Mouse (Mus musculus): Measurements from ENCODE around the gene Rbfox1. TPM values are rescaled to one million over a fixed set of nuclear protein-coding genes. Genes with fewer than 3 reads are reported as not detected.
A peak's percentile ranks its signal among the peaks of the same experiment; 100 is the strongest.

The Rbfox1 gene
- polyA plus RNA-seq, 1 experiment from 2014 or later, result 13.9 TPM

DNA sequence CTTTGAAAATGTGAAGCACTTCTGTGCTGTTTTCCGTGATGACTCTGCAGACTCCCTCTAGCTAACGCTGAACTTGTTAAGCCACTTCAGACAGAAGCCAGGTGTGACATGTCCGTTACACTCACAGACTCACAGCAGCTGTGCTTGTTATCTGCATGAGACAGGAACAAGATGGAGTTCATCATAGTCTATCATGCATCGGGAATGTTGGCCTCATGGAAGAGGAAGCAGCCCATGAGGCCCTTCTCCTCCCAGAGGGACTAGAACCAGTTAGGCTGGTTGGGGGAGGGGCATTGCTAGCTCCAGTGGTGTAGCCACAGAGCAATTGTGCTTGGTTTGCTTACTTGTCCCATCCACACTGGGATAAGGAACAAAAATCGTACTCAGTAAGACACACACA lies 1107.1 kb downstream of the Rbfox1 start:
- 69% methylated on average over 5 of the region's 5 CpGs for WGBS
- Histone ChIP-seq H3K9ac (ENCODE audit: low read depth, low read length) (no peak overlapping the region), H3K9me3 (ENCODE audit: control insufficient read depth, low read length) (no peaks in the 10 kb centered on the region), H3K36me3 (ENCODE audit: control insufficient read depth, insufficient read depth, low read length) (no peaks in the 10 kb centered on the region), H3K4me2 (ENCODE audit: low read depth, low read length) (no peak overlapping the region), H3K4me3 (ENCODE audit: low read depth, low read length) (no peak overlapping the region), H3K27ac (replicated peaks; ENCODE audit: low read depth, low read length) (no peak overlapping the region), H3K27me3 (replicated peaks; ENCODE audit: control insufficient read depth, insufficient read depth, low read length) (no peaks in the 10 kb centered on the region), H3K4me1 (ENCODE audit: control insufficient read depth, insufficient read depth, low read length) (no peaks in the 10 kb centered on the region)
- ATAC-seq (ENCODE audit: low read depth) (no peak), DNase-seq (ENCODE audit: low spot score) (peak; percentile 24)

DNA sequence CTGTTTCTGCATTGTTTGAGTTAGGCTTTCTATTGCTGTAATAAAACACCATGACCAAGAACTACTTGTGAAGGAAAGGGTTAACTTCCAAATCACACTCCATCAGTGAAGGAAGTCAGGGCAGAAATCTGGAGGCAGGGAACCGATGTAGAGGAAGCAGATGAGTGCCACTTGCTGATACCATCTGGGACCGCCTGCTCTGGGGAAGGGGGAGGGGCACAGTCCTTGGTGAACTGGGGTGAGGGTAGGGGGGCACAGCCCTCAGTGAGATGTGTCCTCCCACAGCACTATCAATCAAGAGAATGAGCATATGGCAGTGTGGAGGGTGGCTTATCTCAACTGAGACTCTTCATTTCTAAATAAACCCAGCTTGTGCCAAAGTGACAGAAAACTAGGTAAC lies 1108.0 kb downstream of the Rbfox1 start:
- WGBS, result 19% methylated on average over 2 of the region's 2 CpGs
- Histone ChIP-seq H3K36me3 (ENCODE audit: control insufficient read depth, insufficient read depth, low read length) (no peaks in the 10 kb centered on the region), H3K27me3 (replicated peaks; ENCODE audit: control insufficient read depth, insufficient read depth, low read length) (no peaks in the 10 kb centered on the region), H3K27ac (replicated peaks; ENCODE audit: low read depth, low read length) (no peak overlapping the region), H3K9ac (ENCODE audit: low read depth, low read length) (no peak overlapping the region), H3K4me2 (ENCODE audit: low read depth, low read length) (no peak overlapping the region), H3K4me3 (ENCODE audit: low read depth, low read length) (no peak overlapping the region), H3K4me1 (ENCODE audit: control insufficient read depth, insufficient read depth, low read length) (no peaks in the 10 kb centered on the region), H3K9me3 (ENCODE audit: control insufficient read depth, low read length) (no peaks in the 10 kb centered on the region)
- no peak for ATAC-seq (ENCODE audit: low read depth)
- DNase-seq (ENCODE audit: low spot score), result no peak

DNA sequence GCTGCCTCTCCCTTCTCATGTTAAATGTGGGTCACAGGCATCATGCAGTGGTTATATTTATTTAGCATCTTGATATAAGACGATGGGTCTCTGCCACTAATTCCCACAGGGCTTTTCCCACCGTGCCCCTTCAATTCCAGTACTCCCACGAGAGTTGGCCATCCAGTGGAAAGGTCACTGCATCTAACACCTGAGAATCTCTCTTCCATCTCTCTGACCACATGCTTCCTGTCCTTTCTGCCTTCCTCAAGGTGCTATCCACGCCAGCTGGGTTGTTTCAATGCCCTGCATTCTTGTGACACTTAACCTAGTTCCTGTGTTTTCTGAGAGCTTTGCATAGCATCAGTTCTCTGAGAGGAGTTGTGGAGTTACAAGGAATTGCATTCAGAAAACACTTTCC lies 1112.0 kb downstream of the Rbfox1 start:
- WGBS, result 50% methylated on average over 4 of the region's 4 CpGs
- no peaks in the 10 kb centered on the region for H3K9me3 ChIP-seq (ENCODE audit: control insufficient read depth, low read length)
- H3K27ac ChIP-seq (replicated peaks; ENCODE audit: low read depth, low read length), result no peak overlapping the region
- H3K4me2 ChIP-seq (ENCODE audit: low read depth, low read length), result no peak overlapping the region
- H3K36me3 ChIP-seq (ENCODE audit: control insufficient read depth, insufficient read depth, low read length), result no peaks in the 10 kb centered on the region
- H3K27me3 ChIP-seq (replicated peaks; ENCODE audit: control insufficient read depth, insufficient read depth, low read length), result no peaks in the 10 kb centered on the region
- H3K4me3 ChIP-seq (ENCODE audit: low read depth, low read length), result no peak overlapping the region
- H3K4me1 ChIP-seq (ENCODE audit: control insufficient read depth, insufficient read depth, low read length), result no peaks in the 10 kb centered on the region
- DNase-seq (ENCODE audit: low spot score), result no peak
- H3K9ac ChIP-seq (ENCODE audit: low read depth, low read length), result no peak overlapping the region
- no peak for ATAC-seq (ENCODE audit: low read depth)

DNA sequence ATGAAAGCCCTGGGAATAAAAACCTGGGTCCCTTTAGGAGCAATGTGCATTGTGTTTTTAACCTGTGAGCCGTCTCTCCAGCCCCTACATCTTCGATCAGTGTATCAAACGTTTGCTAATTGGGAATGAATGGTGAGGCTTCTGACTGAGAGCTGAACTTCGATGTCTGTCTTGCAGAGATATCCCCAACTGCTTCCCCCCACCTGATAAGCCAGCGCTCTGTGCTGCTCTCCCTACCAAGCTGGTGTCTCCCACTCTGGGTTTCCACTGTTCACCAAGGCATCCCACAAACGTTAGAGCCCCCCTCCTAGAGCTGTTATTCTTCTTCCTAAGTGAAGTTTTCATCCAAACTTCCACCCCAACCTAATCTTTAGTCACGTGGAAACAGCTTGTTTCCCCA lies 1112.7 kb downstream of the Rbfox1 start:
- Histone ChIP-seq H3K4me2 (ENCODE audit: low read depth, low read length) (no peak overlapping the region), H3K9me3 (ENCODE audit: control insufficient read depth, low read length) (no peaks in the 10 kb centered on the region), H3K9ac (ENCODE audit: low read depth, low read length) (no peak overlapping the region), H3K4me3 (ENCODE audit: low read depth, low read length) (no peak overlapping the region), H3K27me3 (replicated peaks; ENCODE audit: control insufficient read depth, insufficient read depth, low read length) (no peaks in the 10 kb centered on the region), H3K4me1 (ENCODE audit: control insufficient read depth, insufficient read depth, low read length) (no peaks in the 10 kb centered on the region), H3K36me3 (ENCODE audit: control insufficient read depth, insufficient read depth, low read length) (no peaks in the 10 kb centered on the region), H3K27ac (replicated peaks; ENCODE audit: low read depth, low read length) (no peak overlapping the region)
- no peak for ATAC-seq (ENCODE audit: low read depth)
- 63% methylated on average over 7 of the region's 7 CpGs for WGBS
- no peak for DNase-seq (ENCODE audit: low spot score)

DNA sequence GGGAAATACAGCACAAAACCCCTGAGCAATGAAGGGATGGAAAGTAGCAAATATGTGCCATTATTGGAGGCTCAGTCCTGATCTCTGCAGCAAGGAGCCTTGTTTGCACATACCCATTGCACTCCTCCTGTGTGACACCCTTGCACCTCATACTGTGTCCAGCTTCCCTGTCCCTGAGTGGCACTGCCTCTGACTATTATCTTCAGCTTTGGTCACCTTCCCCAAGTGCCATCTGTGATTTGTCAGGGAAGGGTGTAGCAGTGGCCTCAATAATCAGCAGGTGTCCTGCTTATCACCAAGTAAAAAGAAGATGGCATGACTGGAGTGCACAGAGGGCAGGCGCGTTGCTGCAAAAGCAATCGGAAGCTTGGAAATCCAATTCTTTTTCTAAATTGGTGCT lies 1119.4 kb downstream of the Rbfox1 start:
- H3K36me3 ChIP-seq (ENCODE audit: control insufficient read depth, insufficient read depth, low read length), result no peaks in the 10 kb centered on the region
- DNase-seq (ENCODE audit: low spot score), result no peak
- no peak overlapping the region for H3K27ac ChIP-seq (replicated peaks; ENCODE audit: low read depth, low read length)
- ATAC-seq (ENCODE audit: low read depth), result no peak
- no peaks in the 10 kb centered on the region for H3K4me1 ChIP-seq (ENCODE audit: control insufficient read depth, insufficient read depth, low read length)
- H3K27me3 ChIP-seq (replicated peaks; ENCODE audit: control insufficient read depth, insufficient read depth, low read length), result no peaks in the 10 kb centered on the region
- H3K9me3 ChIP-seq (ENCODE audit: control insufficient read depth, low read length), result no peaks in the 10 kb centered on the region
- 98% methylated on average over 3 of the region's 3 CpGs for WGBS
- no peak overlapping the region for H3K4me2 ChIP-seq (ENCODE audit: low read depth, low read length)
- no peak overlapping the region for H3K4me3 ChIP-seq (ENCODE audit: low read depth, low read length)
- no peak overlapping the region for H3K9ac ChIP-seq (ENCODE audit: low read depth, low read length)

DNA sequence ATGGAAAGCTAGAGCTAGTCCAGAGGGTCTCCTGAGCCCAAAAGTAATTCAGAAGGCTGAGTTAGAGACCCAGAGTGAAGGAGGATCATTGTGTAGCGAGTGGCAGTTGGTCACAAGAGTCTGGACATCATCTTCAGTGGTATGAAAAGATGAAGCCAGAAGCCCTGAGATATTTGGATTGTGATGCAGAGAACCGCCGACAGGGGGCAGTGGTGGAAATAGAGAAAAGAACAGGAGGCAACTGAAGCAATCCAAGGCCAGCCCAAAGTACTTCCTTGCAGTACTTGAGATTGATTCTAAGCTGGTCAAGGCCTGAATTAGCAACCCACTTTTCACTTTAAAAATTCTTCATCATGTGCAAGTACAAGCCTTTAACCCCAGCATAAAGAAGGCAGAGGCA lies 1120.3 kb downstream of the Rbfox1 start:
- H3K27me3 ChIP-seq (replicated peaks; ENCODE audit: control insufficient read depth, insufficient read depth, low read length), result no peaks in the 10 kb centered on the region
- DNase-seq (ENCODE audit: low spot score) (no peak), ATAC-seq (ENCODE audit: low read depth) (no peak)
- no peaks in the 10 kb centered on the region for H3K9me3 ChIP-seq (ENCODE audit: control insufficient read depth, low read length)
- 18% methylated on average over 3 of the region's 3 CpGs for WGBS
- no peaks in the 10 kb centered on the region for H3K4me1 ChIP-seq (ENCODE audit: control insufficient read depth, insufficient read depth, low read length)
- no peak overlapping the region for H3K27ac ChIP-seq (replicated peaks; ENCODE audit: low read depth, low read length)
- H3K9ac ChIP-seq (ENCODE audit: low read depth, low read length), result no peak overlapping the region
- H3K4me2 ChIP-seq (ENCODE audit: low read depth, low read length), result no peak overlapping the region
- no peak overlapping the region for H3K4me3 ChIP-seq (ENCODE audit: low read depth, low read length)
- no peaks in the 10 kb centered on the region for H3K36me3 ChIP-seq (ENCODE audit: control insufficient read depth, insufficient read depth, low read length)

DNA sequence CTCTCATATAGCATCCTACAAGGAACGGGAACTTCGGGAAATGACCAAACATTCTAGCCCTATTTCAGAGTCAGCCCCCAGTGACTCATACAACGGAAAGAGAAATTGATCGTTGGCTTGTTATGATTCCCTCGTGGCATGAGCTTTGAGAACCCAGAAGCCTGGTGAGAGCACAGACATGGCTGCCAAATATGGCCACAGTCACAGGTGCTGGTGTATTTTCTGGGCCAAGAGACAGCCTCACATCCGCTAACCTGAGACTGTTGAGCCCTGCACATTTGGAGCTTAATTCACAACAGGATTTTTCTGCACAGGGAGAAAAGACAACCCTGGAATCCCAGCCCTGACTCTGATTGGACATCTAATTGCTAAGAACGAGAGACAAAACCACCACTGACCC lies 1132.2 kb downstream of the Rbfox1 start:
- Histone ChIP-seq H3K9me3 (ENCODE audit: control insufficient read depth, low read length) (no peaks in the 10 kb centered on the region), H3K27me3 (replicated peaks; ENCODE audit: control insufficient read depth, insufficient read depth, low read length) (no peaks in the 10 kb centered on the region), H3K36me3 (ENCODE audit: control insufficient read depth, insufficient read depth, low read length) (no peaks in the 10 kb centered on the region), H3K4me1 (ENCODE audit: control insufficient read depth, insufficient read depth, low read length) (no peaks in the 10 kb centered on the region), H3K4me3 (ENCODE audit: low read depth, low read length) (no peak overlapping the region), H3K9ac (ENCODE audit: low read depth, low read length) (no peak overlapping the region), H3K4me2 (ENCODE audit: low read depth, low read length) (no peak overlapping the region), H3K27ac (replicated peaks; ENCODE audit: low read depth, low read length) (no peak overlapping the region)
- ATAC-seq (ENCODE audit: low read depth) (no peak), DNase-seq (ENCODE audit: low spot score) (no peak)
- 64% methylated on average over 7 of the region's 7 CpGs for WGBS

DNA sequence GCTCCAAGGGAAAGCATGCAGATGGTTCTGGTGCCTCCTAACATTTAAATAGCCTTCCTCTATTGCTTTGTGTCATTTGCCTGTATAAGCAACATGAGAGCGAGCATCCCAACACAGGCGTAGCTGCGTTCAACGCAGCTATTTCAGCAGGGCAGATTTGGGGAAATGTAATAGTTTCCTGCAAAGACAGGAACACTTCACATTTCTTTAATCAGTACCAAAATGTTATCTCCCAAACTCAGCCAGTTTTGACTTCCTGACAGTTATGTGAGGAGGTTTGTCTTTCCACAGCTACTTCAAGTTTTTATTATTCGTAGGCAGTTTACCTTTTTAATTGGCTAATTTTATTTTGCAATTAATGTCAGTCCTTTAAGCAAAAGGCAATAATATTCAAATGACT lies 1149.1 kb downstream of the Rbfox1 start:
- H3K27me3 ChIP-seq (replicated peaks; ENCODE audit: control insufficient read depth, insufficient read depth, low read length), result peaks cover 16% of the 10 kb centered on the region
- ATAC-seq (ENCODE audit: low read depth) (no peak), DNase-seq (ENCODE audit: low spot score) (no peak)
- H3K4me2 ChIP-seq (ENCODE audit: low read depth, low read length), result no peak overlapping the region
- no peaks in the 10 kb centered on the region for H3K4me1 ChIP-seq (ENCODE audit: control insufficient read depth, insufficient read depth, low read length)
- WGBS, result 81% methylated on average over 5 of the region's 5 CpGs
- no peak overlapping the region for H3K27ac ChIP-seq (replicated peaks; ENCODE audit: low read depth, low read length)
- H3K9me3 ChIP-seq (ENCODE audit: control insufficient read depth, low read length), result no peaks in the 10 kb centered on the region
- no peak overlapping the region for H3K9ac ChIP-seq (ENCODE audit: low read depth, low read length)
- no peaks in the 10 kb centered on the region for H3K36me3 ChIP-seq (ENCODE audit: control insufficient read depth, insufficient read depth, low read length)
- H3K4me3 ChIP-seq (ENCODE audit: low read depth, low read length), result no peak overlapping the region

DNA sequence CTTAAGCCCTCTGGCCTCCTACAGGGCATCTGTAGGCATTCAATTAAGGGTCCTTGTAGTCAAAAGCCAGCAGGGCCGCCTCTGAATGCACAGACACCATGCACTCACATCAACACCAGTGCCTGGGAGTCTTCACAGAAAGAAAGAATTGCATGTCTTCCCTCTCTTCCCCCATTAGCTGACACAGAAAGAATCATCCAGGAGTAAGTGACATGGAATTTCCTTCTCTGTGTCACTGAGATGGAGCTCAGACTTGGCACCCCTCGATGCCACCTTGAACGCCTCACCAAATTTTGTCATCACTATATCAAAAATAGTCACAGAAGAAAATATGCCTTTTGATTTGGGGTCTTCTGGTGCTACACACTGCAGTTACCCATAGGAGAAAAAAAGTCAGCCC lies 1151.4 kb downstream of the Rbfox1 start:
- H3K27me3 ChIP-seq (replicated peaks; ENCODE audit: control insufficient read depth, insufficient read depth, low read length), result peaks cover 33% of the 10 kb centered on the region
- 65% methylated on average over 3 of the region's 3 CpGs for WGBS
- ATAC-seq (ENCODE audit: low read depth), result no peak

More for the DNA sequence above, 1151.4 kb downstream of the Rbfox1 start:
- no peak overlapping the region for H3K4me3 ChIP-seq (ENCODE audit: low read depth, low read length)
- no peak overlapping the region for H3K27ac ChIP-seq (replicated peaks; ENCODE audit: low read depth, low read length)
- no peaks in the 10 kb centered on the region for H3K9me3 ChIP-seq (ENCODE audit: control insufficient read depth, low read length)
- H3K4me2 ChIP-seq (ENCODE audit: low read depth, low read length), result no peak overlapping the region
- H3K36me3 ChIP-seq (ENCODE audit: control insufficient read depth, insufficient read depth, low read length), result no peaks in the 10 kb centered on the region
- no peaks in the 10 kb centered on the region for H3K4me1 ChIP-seq (ENCODE audit: control insufficient read depth, insufficient read depth, low read length)
- no peak for DNase-seq (ENCODE audit: low spot score)
- H3K9ac ChIP-seq (ENCODE audit: low read depth, low read length), result no peak overlapping the region

Measured in embryonic facial prominence, embryonic 14.5 days (tissue).